Mouse (Mus musculus) neural tube, embryonic 14.5 days (tissue): ENCODE data around the gene Nfix. TPM values are rescaled to one million over a fixed set of nuclear protein-coding genes. Genes with fewer than 3 reads are reported as not detected.
A peak's percentile ranks its signal among the peaks of the same experiment; 100 is the strongest.

Source experiments
- ATAC-seq: fragments of 200-750 bp; cut with Nextera tagmentation; 2 replicates; pipeline ENCODE4 v1.8.0; 2017; ENCODE audit warnings: low read depth, mild to moderate bottlenecking, moderate TSS enrichment, moderate library complexity
- H3K27ac ChIP-seq: fragments of 300-500 bp; sonication (generic); 2 replicates; pipeline ENCODE4 v1.5.1; 2014; ENCODE audit warnings: low read depth, mild to moderate bottlenecking, control low read depth, low read length, moderate library complexity, mixed read lengths
- H3K27me3 ChIP-seq: fragments of 300-500 bp; sonication (generic); 2 replicates; pipeline ENCODE4 v1.6.1; 2014; ENCODE audit warnings: low read length; ENCODE audit not compliant: control insufficient read depth, insufficient read depth
- H3K36me3 ChIP-seq: fragments of 300-500 bp; sonication (generic); 2 replicates; pipeline ENCODE4 v1.6.1; 2014; ENCODE audit warnings: low read length, mixed read lengths; ENCODE audit not compliant: control insufficient read depth, insufficient read depth
- H3K4me1 ChIP-seq: fragments of 300-500 bp; sonication (generic); 2 replicates; pipeline ENCODE4 v1.6.1; 2014; ENCODE audit warnings: low read length; ENCODE audit not compliant: control insufficient read depth, insufficient read depth
- H3K4me2 ChIP-seq: fragments of 300-500 bp; sonication (generic); 2 replicates; pipeline ENCODE4 v1.6.1; 2014; ENCODE audit warnings: mild to moderate bottlenecking, low read depth, low read length, control low read depth
- H3K4me3 ChIP-seq: fragments of 300-500 bp; sonication (generic); 2 replicates; pipeline ENCODE4 v1.5.1; 2014; ENCODE audit warnings: low read depth, low read length, control low read depth, mixed read lengths
- H3K9ac ChIP-seq: fragments of 300-500 bp; sonication (generic); replicated peaks from 2 replicates; pipeline ENCODE4 v1.6.1; 2014; ENCODE audit warnings: low read depth, mild to moderate bottlenecking, control low read depth, low read length, mixed read lengths
- H3K9me3 ChIP-seq: fragments of 300-500 bp; sonication (generic); 2 replicates; pipeline ENCODE4 v1.6.1; 2016; ENCODE audit warnings: low read length; ENCODE audit not compliant: control insufficient read depth
- WGBS: fragments of 180-500 bp; shearing (Covaris S2); extraction: QIAGEN DNeasy Blood & Tissue Kit; methylation state at CpG from one replicate; pipeline ENCODE4 v1.1.7; 2014; 5-methylcytosine and 5-hydroxymethylcytosine counted together
- polyA plus RNA-seq: library from polyadenylated mRNA; unstranded; fragments of >200 nt; fragmentation: Nextera tagmentation; extraction: Ambion mirVana; gene quantifications from 2 replicates; pipeline ENCODE4 v1.2.1, GENCODE M21; 2014

The Nfix gene
- polyA plus RNA-seq, 1 experiment from 2014 or later, result 91.5 TPM

DNA sequence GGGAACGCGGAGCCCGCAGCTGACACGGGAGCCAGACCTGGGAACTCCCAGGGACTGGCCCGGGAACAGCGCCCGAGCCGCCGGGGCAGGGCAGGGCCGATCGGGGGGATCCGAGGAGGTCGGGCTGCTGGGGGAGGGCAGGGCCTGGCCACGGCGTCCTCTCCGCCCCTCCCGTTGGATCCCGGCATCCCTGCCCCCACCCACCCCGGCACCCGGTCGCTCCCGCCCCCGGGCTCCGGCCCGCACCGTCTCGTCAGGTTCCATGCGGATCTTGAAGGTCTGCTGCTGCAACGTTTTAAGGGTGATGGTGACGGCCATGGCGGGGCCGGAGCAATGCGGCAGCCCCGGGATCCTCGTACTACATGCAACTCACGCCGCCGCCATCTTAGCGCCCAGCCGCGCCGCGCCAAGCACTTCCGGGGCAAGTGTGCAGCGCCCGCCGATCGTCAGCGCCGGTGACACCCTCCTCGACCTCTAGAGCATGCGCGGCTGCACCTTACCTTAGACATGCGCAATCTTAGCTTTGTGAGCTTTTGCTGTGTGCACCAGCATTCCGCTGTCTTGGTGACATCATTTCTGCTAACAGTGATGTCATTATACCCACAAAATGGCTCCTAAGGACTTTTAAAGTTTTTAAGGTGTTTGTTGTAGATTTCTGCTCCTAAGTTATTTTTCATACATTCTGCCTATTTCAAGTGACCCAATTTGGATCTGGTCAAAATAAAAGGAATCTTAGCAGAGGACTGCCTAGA, 40.3 kb upstream of the Nfix start, which contains the start of gene Rad23a:
Gene Rad23a, minus strand, starts transcription at position 418 of the 752 bp plus-strand sequence.
- ATAC-seq, result peak; percentile 96
- 1% methylated on average over 45 of the region's 55 CpGs for WGBS
- peak within 1 kb of the TSS; percentile 70 for H3K4me2 ChIP-seq
- no peaks in the 10 kb centered on the region for H3K9me3 ChIP-seq
- H3K4me1 ChIP-seq, result peaks cover 23% of the 10 kb centered on the region
- H3K4me3 ChIP-seq, result peak within 1 kb of the TSS; percentile 84
- H3K27ac ChIP-seq, result peak within 1 kb of the TSS; percentile 83
- H3K27me3 ChIP-seq, result no peaks in the 10 kb centered on the region
- peak within 1 kb of the TSS; percentile 87 for H3K9ac ChIP-seq
- H3K36me3 ChIP-seq, result peaks cover 67% of the 10 kb centered on the region

DNA sequence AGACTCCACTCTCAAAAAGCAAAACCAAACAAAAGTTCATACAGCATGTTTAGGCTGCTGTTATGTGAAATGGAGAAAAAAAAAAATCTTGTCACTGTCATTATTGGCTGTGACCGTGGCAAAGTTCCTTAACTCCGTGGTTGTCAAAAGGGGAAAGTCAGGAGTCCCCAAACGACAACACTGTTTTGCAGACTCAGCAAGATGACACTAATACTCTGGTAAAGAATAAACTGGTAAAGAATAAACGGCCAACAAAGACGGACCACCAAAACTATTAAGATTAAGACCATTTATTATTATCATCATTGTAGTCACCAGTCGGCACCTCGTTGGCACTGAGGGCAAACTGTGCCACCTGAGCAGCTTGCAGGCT, 39.7 kb upstream of the Nfix start:
- peak overlapping the region; percentile 70 for H3K4me2 ChIP-seq
- 4% methylated on average over 7 of the region's 7 CpGs for WGBS
- peaks cover 67% of the 10 kb centered on the region for H3K36me3 ChIP-seq

GRCm38 (mm10) chr8:84839411-84839810, 39.3 kb upstream of the Nfix start:
- 100% methylated on average over 2 of the region's 2 CpGs for WGBS
- ATAC-seq, result no peak
- H3K27ac ChIP-seq, result no peak overlapping the region
- H3K4me3 ChIP-seq, result peak overlapping the region; percentile 84
- peaks cover 18% of the 10 kb centered on the region for H3K4me1 ChIP-seq
- peak overlapping the region; percentile 87; the same call in 1 of the 2 replicates for H3K9ac ChIP-seq
- peaks cover 67% of the 10 kb centered on the region for H3K36me3 ChIP-seq
- peak overlapping the region; percentile 70 for H3K4me2 ChIP-seq
- no peaks in the 10 kb centered on the region for H3K9me3 ChIP-seq
- H3K27me3 ChIP-seq, result no peaks in the 10 kb centered on the region

More for the DNA sequence above, 39.7 kb upstream of the Nfix start:
- Histone ChIP-seq H3K9me3 (no peaks in the 10 kb centered on the region), H3K27me3 (no peaks in the 10 kb centered on the region), H3K27ac (peak overlapping the region; percentile 83), H3K9ac (peak overlapping the region; percentile 87), H3K4me3 (peak overlapping the region; percentile 84), H3K4me1 (peaks cover 19% of the 10 kb centered on the region)
- ATAC-seq, result no peak

GRCm38 (mm10) chr8:84838513-84838912, 38.4 kb upstream of the Nfix start:
- H3K4me1 ChIP-seq, result peaks cover 12% of the 10 kb centered on the region
- H3K4me3 ChIP-seq, result no peak overlapping the region
- no peaks in the 10 kb centered on the region for H3K9me3 ChIP-seq
- peaks cover 65% of the 10 kb centered on the region for H3K36me3 ChIP-seq
- WGBS, result 92% methylated on average over 5 of the region's 5 CpGs
- H3K9ac ChIP-seq, result no peak overlapping the region
- H3K27me3 ChIP-seq, result no peaks in the 10 kb centered on the region
- ATAC-seq, result no peak
- no peak overlapping the region for H3K4me2 ChIP-seq
- no peak overlapping the region for H3K27ac ChIP-seq

- ATAC-seq, result no peak
- H3K4me2 ChIP-seq, result no peak overlapping the region
- 80% methylated on average over 15 of the region's 15 CpGs for WGBS
- no peak overlapping the region for H3K27ac ChIP-seq
- no peak overlapping the region for H3K9ac ChIP-seq
- H3K27me3 ChIP-seq, result no peaks in the 10 kb centered on the region
- H3K4me1 ChIP-seq, result peaks cover 17% of the 10 kb centered on the region
- no peaks in the 10 kb centered on the region for H3K9me3 ChIP-seq
- peaks cover 60% of the 10 kb centered on the region for H3K36me3 ChIP-seq
- no peak overlapping the region for H3K4me3 ChIP-seq
Measured at GRCm38 (mm10) chr8:84837912-84838470, 37.8 kb upstream of the Nfix start.

DNA sequence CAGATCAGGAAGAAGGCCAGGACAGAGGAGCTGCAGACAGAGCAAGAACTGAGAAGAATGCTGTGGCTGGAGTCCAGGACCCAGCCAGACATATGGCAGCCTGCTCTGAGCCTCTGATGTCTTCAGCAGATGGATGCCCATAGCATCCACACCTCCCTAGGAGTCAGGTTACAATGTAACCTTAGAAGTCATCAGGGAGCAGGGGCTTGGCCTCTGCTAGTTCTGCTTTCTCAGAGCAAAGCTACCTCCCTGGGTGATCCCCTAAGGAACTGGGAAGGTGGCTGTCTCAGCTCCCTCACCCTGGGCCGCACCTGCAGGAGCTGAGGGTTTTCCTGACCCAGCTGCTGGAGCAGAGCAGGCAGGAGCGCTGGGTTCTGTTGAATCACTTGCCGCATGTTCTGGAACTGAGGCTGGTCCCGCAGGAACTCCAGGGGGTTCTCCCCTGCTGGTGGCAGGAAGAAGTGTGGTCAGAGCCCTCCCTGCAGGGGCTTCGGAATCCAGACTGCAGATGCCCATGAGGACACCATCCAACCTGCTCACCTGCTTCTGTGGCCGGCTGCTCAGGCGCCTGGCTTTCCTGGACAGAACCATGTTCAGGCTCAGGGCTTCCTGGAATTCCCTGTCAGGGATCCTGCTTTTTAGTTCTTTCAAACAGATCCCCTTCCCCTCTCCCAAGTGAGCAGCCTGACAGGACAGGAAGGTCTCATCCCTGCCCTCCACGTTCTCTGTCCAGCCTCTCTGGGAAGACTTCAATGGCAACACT, 37.2 kb upstream of the Nfix start:
- H3K27ac ChIP-seq, result 0 out of 2 replicates have a peak overlapping the region, but pooled peaks have one; percentile 28
- peaks cover 20% of the 10 kb centered on the region for H3K4me1 ChIP-seq
- H3K4me2 ChIP-seq, result no peak overlapping the region
- ATAC-seq, result no peak
- H3K36me3 ChIP-seq, result peaks cover 53% of the 10 kb centered on the region
- 64% methylated on average over 8 of the region's 8 CpGs for WGBS
- no peaks in the 10 kb centered on the region for H3K9me3 ChIP-seq
- no peaks in the 10 kb centered on the region for H3K27me3 ChIP-seq
- H3K4me3 ChIP-seq, result no peak overlapping the region
- no peak overlapping the region for H3K9ac ChIP-seq

GRCm38 (mm10) chr8:84834866-84835855, 35.0 kb upstream of the Nfix start:
- Histone ChIP-seq H3K27ac (peak overlapping the region; percentile 66), H3K4me1 (peaks cover 20% of the 10 kb centered on the region), H3K27me3 (no peaks in the 10 kb centered on the region), H3K9ac (no peak overlapping the region), H3K4me3 (no peak overlapping the region), H3K4me2 (no peak overlapping the region), H3K36me3 (peaks cover 43% of the 10 kb centered on the region), H3K9me3 (no peaks in the 10 kb centered on the region)
- peak; percentile 33; the same call in 1 of the 2 replicates for ATAC-seq
- WGBS, result 64% methylated on average over 10 of the region's 10 CpGs
